Mouse (Mus musculus) regulatory T cell (primary cell): ENCODE results near the gene Macrod2.

Source experiments
- in situ Hi-C: fragments of 300-600 bp; cut with MboI, MseI; formaldehyde crosslinking; loops from one replicate; pipeline ENCODE4 v1.15.1; 2025; ENCODE audit warnings: high pct_unique_total_duplicates

The Macrod2 gene

DNA sequence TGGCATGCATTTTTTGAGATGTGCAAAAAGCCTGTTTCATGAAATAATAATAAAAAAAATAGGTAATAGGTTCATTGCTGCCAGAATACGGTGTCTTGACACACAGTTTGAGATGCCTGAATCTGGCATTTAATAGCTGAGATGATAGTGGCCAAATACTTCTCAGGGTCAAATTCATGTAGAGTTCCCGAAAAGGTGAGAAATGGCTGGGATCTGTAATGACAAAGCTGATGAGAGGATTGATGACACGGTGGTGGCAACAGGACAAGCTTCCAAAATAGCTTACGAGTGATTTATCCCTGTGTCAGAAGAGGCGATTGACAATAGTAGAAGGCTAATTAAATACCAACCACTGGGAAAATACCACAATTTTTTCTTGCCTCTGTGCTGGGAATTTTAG is 1436.4 kb downstream of the Macrod2 start:
- in situ Hi-C loops = no loop called here

- in situ Hi-C loops = no loop called here
These were observed 1439.2 kb downstream of the Macrod2 start for GRCm38 (mm10) chr2:141834156-141834782.

DNA sequence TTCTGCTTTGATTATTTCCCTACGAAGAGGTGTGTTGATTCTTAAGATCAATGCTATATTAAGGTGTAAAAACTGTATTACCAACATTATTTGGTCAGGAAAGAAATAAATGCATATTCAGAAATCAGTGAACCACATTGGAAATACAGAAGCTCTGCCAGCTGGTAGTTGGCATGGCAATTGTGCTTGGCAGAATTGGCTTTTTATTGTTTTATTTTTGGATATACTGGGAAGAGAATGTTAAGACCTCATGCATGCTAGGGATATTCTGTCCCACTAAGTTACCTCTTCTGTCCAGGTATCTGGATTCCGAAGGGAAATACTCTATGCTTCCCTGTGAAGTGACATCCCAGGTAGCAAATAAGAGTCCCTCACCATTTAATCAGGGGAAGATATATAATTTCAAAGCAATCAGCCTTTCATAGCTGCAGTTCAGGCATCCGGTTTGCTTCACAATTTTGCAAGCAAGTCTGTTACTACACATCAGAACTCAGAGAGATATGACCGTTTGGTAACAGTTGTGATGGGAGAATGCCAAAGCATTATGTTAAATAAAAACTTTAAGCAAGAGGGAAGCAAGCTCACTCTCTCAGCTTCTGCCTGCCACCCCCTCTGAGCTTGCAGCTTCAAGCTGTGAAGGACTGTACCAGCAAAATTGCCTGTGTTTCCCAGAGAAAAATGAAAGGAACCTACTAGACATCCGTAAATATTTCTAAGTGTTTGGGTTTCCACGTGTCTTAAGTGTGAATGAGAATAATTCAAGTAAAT is 1449.5 kb downstream of the Macrod2 start:
- in situ Hi-C loops = no loop called here

- in situ Hi-C loops = no loop called here
These were observed 1464.1 kb downstream of the Macrod2 start for GRCm38 (mm10) chr2:141859220-141859619.

DNA sequence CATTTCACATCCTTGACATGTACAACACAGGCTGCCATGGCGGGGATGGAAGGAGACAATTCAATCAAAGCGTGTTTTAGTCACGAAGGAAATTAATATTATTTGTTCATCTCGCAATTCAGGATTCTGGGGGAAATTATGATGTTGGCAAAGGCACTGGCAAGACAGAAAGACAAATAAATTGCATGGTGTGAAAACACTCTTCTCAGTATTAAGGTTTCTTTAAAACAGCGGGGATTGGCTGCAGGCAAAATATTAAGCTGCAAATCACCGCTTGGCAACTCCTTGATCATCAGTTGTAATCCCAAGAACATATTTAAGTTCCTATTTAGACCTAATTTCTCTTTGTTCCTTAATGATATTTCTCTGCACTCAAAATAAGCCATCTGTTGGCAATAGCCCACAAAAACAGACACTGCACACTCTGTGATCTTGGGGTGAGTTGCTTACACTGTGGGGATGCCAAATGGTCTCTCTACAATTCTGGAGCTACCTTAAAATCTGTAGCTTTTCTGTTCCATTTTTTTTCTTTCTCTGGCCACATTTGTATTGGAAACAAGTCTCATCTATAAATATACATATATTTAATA is 1466.7 kb downstream of the Macrod2 start:
- in situ Hi-C loops = no loop called here

- in situ Hi-C loops = no loop called here
These were observed 1467.6 kb downstream of the Macrod2 start for GRCm38 (mm10) chr2:141862531-141863265.

DNA sequence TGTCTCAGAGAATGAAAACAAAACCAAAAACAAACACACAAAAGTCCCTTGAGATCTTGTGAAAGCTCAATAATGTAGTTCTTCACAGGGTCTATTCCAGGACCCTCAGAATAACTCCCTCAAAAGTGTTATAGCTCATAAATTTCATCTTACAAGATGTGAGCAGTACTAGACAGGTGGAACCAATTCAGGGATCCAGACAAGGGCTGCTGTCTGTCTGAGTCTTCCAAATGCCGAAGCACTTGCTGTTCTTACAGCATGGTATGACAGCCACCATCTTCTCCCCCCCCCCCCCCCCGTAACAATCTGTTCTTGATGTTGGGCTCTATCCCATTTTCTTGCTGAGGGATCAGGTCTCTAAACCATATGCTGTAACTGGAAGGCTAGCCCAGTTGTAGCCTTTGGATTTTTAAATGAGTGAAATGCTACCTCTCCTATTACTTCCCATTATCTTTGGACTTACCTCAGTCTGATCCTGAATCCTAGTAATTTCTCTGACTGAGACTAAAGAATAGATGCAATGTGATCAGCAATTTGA is 1468.6 kb downstream of the Macrod2 start:
- in situ Hi-C loops = no loop called here

- in situ Hi-C loops = loop anchor here (5.0 kb wide), 1 partner anchor 54 kb away; no protein-coding TSS in a partner anchor
These were observed 1475.8 kb downstream of the Macrod2 start for GRCm38 (mm10) chr2:141870930-141871329.

GRCm38 (mm10) chr2:141876155-141876851 is 1481.2 kb downstream of the Macrod2 start:
- in situ Hi-C loops = no loop called here

GRCm38 (mm10) chr2:141876958-141877357 is 1481.8 kb downstream of the Macrod2 start:
- in situ Hi-C loops = no loop called here

GRCm38 (mm10) chr2:141878473-141878872 is 1483.4 kb downstream of the Macrod2 start:
- in situ Hi-C loops = no loop called here

- in situ Hi-C loops = no loop called here
These were observed 1484.6 kb downstream of the Macrod2 start for GRCm38 (mm10) chr2:141879711-141880110.

- in situ Hi-C loops = no loop called here
These were observed 1491.8 kb downstream of the Macrod2 start for GRCm38 (mm10) chr2:141886694-141887474.

DNA sequence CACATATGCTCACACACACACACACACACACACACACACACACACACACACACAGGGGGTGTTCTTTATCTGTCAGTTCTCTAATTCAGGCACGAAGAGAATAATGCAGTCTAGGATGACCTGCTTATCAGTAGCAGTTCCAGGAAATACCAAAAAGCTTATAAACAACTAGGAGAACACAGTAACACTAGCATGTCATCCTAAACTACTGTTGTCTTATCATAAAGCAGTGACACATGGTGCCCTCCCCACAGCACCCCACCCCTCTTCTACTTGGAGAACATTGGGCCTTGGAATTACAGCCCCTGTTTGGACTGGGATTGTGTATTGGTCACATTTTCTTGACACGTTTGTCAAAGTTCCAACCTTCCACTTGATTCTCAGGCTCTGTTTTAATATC is 1494.4 kb downstream of the Macrod2 start:
- in situ Hi-C loops = no loop called here

DNA sequence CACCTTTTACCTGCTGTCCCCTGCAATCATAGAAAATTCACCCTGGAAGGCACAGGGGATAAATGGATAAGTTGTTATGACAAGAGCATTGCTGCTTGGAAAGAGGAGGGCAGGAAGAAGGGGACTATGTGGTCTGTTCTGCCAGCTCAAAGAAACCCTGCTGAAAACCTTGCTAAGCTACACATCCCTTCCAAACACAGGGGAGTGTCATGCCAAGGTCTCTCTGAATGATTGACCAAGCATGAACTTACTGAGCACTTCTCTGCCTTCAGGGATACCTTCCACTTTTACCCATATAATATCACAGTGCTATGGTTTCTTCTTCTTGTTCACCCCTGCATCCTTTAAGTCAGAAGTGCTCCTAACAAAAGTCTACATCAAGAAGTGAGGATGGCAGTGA is 1502.8 kb downstream of the Macrod2 start:
- in situ Hi-C loops = no loop called here

DNA sequence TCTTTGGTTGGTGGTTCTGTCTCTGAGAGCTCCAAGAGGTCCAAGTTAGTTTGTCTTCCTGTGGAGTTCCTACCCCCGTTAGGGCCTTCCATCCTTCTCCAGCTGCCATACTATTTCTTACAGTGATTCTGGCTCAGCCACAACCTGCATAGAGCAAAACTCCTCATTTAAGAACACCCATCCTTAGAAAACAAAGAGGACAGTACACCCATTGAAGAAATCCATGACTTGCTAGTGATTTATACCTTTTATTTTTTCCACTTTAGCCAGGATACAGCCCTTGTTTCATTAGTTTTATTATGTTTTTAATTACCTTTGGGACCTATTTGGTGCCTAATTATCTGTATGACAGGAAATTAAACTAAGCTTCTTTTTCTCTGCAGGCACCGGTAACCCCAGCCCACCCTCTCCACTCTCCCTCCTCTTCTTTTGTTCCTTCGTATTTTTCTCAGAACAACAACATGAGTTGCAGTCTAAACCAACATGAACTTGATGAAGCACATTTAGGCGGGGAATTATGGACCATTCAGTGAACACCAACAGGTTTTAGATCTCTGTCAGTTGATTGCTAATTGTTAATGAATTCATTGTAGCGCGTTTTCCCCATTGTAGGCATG is 1516.8 kb downstream of the Macrod2 start:
- in situ Hi-C loops = no loop called here

DNA sequence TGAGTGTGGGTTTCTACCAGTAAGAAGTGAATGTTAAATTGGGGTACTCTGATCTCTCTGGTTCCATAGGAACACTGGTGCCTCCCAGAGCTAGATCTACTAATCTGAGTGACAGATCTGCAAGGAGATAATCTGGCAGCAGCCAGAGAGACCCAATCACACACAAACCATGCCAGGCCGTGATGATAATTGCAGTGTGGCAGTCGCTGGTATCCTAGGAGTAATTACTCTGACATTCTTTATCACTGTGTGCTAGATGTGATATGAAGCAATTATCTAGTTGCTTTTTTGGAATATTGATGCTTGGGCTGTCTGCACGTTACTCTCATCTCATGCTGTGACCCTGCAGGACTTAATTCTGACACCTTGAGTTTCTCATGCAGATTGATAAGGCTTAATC is 1518.4 kb downstream of the Macrod2 start:
- in situ Hi-C loops = no loop called here

DNA sequence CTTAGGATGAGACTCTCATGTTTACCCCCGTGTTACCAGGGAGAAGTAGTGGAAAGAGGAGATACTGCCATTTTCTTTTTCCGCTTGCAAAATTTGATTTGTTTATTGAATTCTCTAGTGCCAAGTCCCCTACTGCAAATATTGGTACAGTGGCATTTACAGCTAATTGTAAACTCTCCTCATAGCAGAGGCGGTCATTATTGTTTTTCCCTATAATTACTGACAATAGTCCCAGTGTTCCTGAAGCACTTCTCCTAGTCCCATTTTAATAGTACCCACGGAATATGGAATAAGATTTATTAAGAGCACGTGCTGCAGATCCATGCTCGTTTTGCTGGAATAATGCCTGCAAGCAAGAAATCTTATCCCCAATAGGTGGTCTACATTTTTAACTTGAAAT is 1518.8 kb downstream of the Macrod2 start:
- in situ Hi-C loops = no loop called here

DNA sequence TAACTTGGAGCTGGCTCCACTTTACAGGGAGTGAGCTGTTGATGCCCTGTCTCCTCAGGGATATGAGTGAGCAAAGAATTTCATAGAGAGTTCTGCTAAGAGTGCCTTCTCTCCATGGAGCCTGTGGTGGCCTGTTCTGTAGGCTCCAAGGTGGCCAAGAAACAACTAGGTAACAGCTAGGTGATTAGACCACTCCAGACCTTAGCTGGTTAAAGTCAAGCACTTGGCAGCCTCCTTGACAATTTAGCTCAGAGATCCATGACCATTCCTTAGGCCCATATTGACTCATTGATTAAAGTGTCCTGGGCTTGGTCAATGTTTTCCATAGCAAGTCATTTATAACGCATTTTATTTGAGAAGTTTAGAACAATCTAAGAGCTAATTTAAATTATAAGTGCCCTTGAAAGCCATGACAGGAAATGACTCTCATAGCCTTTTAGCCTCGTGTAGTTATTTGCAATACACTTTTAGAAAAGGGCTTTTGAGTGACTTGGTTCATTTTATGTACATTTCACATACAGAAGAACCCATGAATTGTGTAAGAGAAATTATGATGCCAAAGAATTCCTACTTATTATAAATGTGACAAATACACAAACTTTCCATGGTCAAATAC is 1525.4 kb downstream of the Macrod2 start:
- in situ Hi-C loops = no loop called here

GRCm38 (mm10) chr2:141935130-141935529 is 1540.0 kb downstream of the Macrod2 start:
- in situ Hi-C loops = no loop called here
